Mouse (Mus musculus) liver, embryonic 14.5 days (tissue): ENCODE results near the gene Dmwd.

Source experiments
- CTCF ChIP-seq: IDR thresholded peaks from 2 replicates; pipeline ENCODE4 v1.5.1; 2016; ENCODE audit warnings: antibody characterized with exemption, low read depth, control low read depth
- EP300 ChIP-seq: IDR thresholded peaks from 2 replicates; pipeline ENCODE4 v1.6.1; 2016; ENCODE audit warnings: antibody characterized with exemption, low read depth

DNA sequence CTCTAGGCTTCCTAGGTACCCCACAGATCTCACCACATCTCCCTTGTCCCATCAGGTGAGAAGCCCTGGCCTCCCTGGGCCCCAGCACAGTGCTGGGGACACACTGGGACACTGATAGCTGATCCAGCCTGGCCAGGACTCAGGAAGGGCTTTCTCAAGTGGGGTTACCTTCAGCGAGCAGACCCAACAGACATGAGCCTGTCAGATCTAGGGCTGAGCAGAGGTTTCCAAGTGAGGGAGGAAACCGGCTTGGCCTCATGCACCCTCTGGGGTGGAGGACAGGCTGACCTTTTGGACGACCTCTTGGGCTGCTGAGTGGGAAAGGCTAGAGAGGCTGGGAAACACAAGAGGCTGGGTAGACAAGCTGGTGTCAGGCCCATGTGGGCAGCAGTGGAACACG, 24.9 kb upstream of the Dmwd start:
- TF ChIP-seq CTCF, result no peak
- no peak for TF ChIP-seq EP300
